Mouse (Mus musculus) layer of hippocampus, adult 9-10 months (tissue): Measurements from ENCODE around the gene Nav3.
A peak's percentile ranks its signal among the peaks of the same experiment; 100 is the strongest.

ENCODE experiments used
- DNase-seq: peaks from one replicate; pipeline ENCODE4 v3.0.0; 2022; ENCODE audit warnings: low spot score

Gene Nav3

GRCm38 (mm10) chr10:110455838-110456493 lies at the start of gene Nav3:
Gene Nav3 (minus strand): TSS chr10:110456204.
- DNase-seq, result no peak

- no peak for DNase-seq
Measured at GRCm38 (mm10) chr10:110485306-110485705, 29.3 kb upstream of the Nav3 start.

GRCm38 (mm10) chr10:110484822-110485221 lies 28.8 kb upstream of the Nav3 start:
- no peak for DNase-seq

GRCm38 (mm10) chr10:110479189-110479588 lies 23.2 kb upstream of the Nav3 start:
- no peak for DNase-seq

- no peak for DNase-seq
Measured at GRCm38 (mm10) chr10:110477689-110478314, 21.8 kb upstream of the Nav3 start.

- DNase-seq, result no peak
Measured at GRCm38 (mm10) chr10:110474107-110474506, 18.1 kb upstream of the Nav3 start.

GRCm38 (mm10) chr10:110469445-110469844 lies 13.4 kb upstream of the Nav3 start:
- no peak for DNase-seq

GRCm38 (mm10) chr10:110455063-110455837 lies 754 bp downstream of the Nav3 start:
- no peak for DNase-seq

GRCm38 (mm10) chr10:110453566-110453965 lies 2.4 kb downstream of the Nav3 start:
- DNase-seq, result no peak

- DNase-seq, result peak; percentile 54
Measured at GRCm38 (mm10) chr10:110440396-110440795, 15.6 kb downstream of the Nav3 start.

GRCm38 (mm10) chr10:110431078-110431477 lies 24.9 kb downstream of the Nav3 start:
- no peak for DNase-seq

- DNase-seq, result no peak
Measured at GRCm38 (mm10) chr10:110429578-110429977, 26.4 kb downstream of the Nav3 start.

- DNase-seq, result no peak
Measured at GRCm38 (mm10) chr10:110429052-110429451, 27.0 kb downstream of the Nav3 start.

- DNase-seq, result no peak
Measured at GRCm38 (mm10) chr10:110421533-110421932, 34.5 kb downstream of the Nav3 start.

- DNase-seq, result no peak
Measured at GRCm38 (mm10) chr10:110417003-110417402, 39.0 kb downstream of the Nav3 start.

GRCm38 (mm10) chr10:110415624-110416023 lies 40.4 kb downstream of the Nav3 start:
- DNase-seq, result no peak

GRCm38 (mm10) chr10:110413281-110413897 lies 42.6 kb downstream of the Nav3 start:
- no peak for DNase-seq

- DNase-seq, result no peak
Measured at GRCm38 (mm10) chr10:110402950-110403349, 53.1 kb downstream of the Nav3 start.

- DNase-seq, result no peak
Measured at GRCm38 (mm10) chr10:110400642-110401041, 55.4 kb downstream of the Nav3 start.

- DNase-seq, result no peak
Measured at GRCm38 (mm10) chr10:110398643-110399042, 57.4 kb downstream of the Nav3 start.

GRCm38 (mm10) chr10:110386476-110387197 lies 69.4 kb downstream of the Nav3 start:
- no peak for DNase-seq
